Mouse (Mus musculus) left cerebral cortex, adult 18-20 months (tissue): ENCODE results near the gene D17H6S53E. TPM values are rescaled to one million over a fixed set of nuclear protein-coding genes. Genes with fewer than 3 reads are reported as not detected.
"Not testable (repeated sequence)": the region's sequence is repeated elsewhere in the genome, so short reads cannot be mapped to it uniquely, and the experiment has no call there.

Experiments
- DNase-seq, 2 experiments: peaks; one replicate each; pipeline ENCODE4 v3.0.0; 2021 to 2022; ENCODE audit warnings: low spot score in 2 of 2, mixed read lengths in 1 of 2
- total RNA-seq, 2 experiments: library from RNA; stranded (reverse); gene quantifications; 2 replicates each; pipeline ENCODE4 v1.2.3; 2021

The D17H6S53E gene
- total RNA-seq, 2 experiments from 2014 or later = 31.5 to 32.2 TPM

- no peak for DNase-seq
Observed at GRCm38 (mm10) chr17:35100196-35100765, 25.9 kb upstream of the D17H6S53E start.

- DNase-seq = no peak
Observed at GRCm38 (mm10) chr17:35101161-35101560, 25.0 kb upstream of the D17H6S53E start.

- no peak for DNase-seq
Observed at GRCm38 (mm10) chr17:35102299-35102698, 23.9 kb upstream of the D17H6S53E start.

- DNase-seq = no peak
Observed at GRCm38 (mm10) chr17:35103221-35103690, 22.9 kb upstream of the D17H6S53E start.

GRCm38 (mm10) chr17:35104079-35104478, 22.1 kb upstream of the D17H6S53E start:
- DNase-seq = no peak

GRCm38 (mm10) chr17:35104754-35105153, 21.4 kb upstream of the D17H6S53E start:
- DNase-seq = no peak

GRCm38 (mm10) chr17:35105740-35106389, 20.3 kb upstream of the D17H6S53E start:
- DNase-seq = peak in 1 of 2 experiments; percentile 41

GRCm38 (mm10) chr17:35106522-35106921, 19.7 kb upstream of the D17H6S53E start:
- no peak for DNase-seq

GRCm38 (mm10) chr17:35108097-35108496, 18.1 kb upstream of the D17H6S53E start, which contains the start of gene Ly6g5c:
Gene Ly6g5c, plus strand, starts transcription at chr17:35108279.
- no peak for DNase-seq

GRCm38 (mm10) chr17:35111774-35112173, 14.4 kb upstream of the D17H6S53E start:
- no peak for DNase-seq

GRCm38 (mm10) chr17:35115046-35116019, 10.8 kb upstream of the D17H6S53E start, which contains the start of gene Ly6g5b:
Gene Ly6g5b, minus strand, starts transcription at chr17:35115428.
- DNase-seq = no peak

GRCm38 (mm10) chr17:35120745-35121142, 5.4 kb upstream of the D17H6S53E start:
- no peak for DNase-seq

GRCm38 (mm10) chr17:35121143-35121799, 4.9 kb upstream of the D17H6S53E start, which contains the start of gene Gpank1:
Gene Gpank1, plus strand, starts transcription at chr17:35121455.
- DNase-seq = peak; percentile 93 to 98

GRCm38 (mm10) chr17:35121871-35122303, 4.3 kb upstream of the D17H6S53E start, which contains the start of gene Csnk2b:
Gene Csnk2b, minus strand, starts transcription at chr17:35122053.
- DNase-seq = peak; percentile 52 to 68

GRCm38 (mm10) chr17:35123287-35123686, 2.9 kb upstream of the D17H6S53E start:
- not testable (repeated sequence) for DNase-seq

- not testable (repeated sequence) for DNase-seq
Observed at GRCm38 (mm10) chr17:35124261-35124896, 1.8 kb upstream of the D17H6S53E start.

- DNase-seq = no peak
Observed at GRCm38 (mm10) chr17:35125081-35125480, 1.1 kb upstream of the D17H6S53E start.

- DNase-seq = no peak
Observed at GRCm38 (mm10) chr17:35125578-35125977, 595 bp upstream of the D17H6S53E start.

- DNase-seq = no peak
Observed at GRCm38 (mm10) chr17:35127017-35127416, 844 bp downstream of the D17H6S53E start.

GRCm38 (mm10) chr17:35128996-35129395, 2.8 kb downstream of the D17H6S53E start:
- no peak for DNase-seq
